Mouse (Mus musculus) spleen, adult 2 months (tissue): ENCODE results near the gene Nat8f1. TPM values are rescaled to one million over a fixed set of nuclear protein-coding genes. Genes with fewer than 3 reads are reported as not detected.
"Not testable (repeated sequence)": the region's sequence is repeated elsewhere in the genome, so short reads cannot be mapped to it uniquely, and the experiment has no call there.

Source experiments
- DNase-seq, 2 experiments: peaks; one replicate each; pipeline versions ENCODE4 v3.0.0 to v3.0.0-alpha.2; 2012 to 2021; ENCODE audit warnings: low spot score in 2 of 2, low read depth in 1 of 2
- H3K27ac ChIP-seq: fragments of 200-500 bp; 2 replicates; pipeline ENCODE4 v1.5.1; 2012; ENCODE audit warnings: low read length, inconsistent platforms; ENCODE audit not compliant: insufficient read depth
- H3K27me3 ChIP-seq: fragments of 200-500 bp; 2 replicates; pipeline ENCODE4 v1.6.1; 2012; ENCODE audit warnings: mild to moderate bottlenecking, moderate library complexity, low read length, inconsistent platforms; ENCODE audit not compliant: control insufficient read depth, insufficient read depth
- H3K36me3 ChIP-seq: fragments of 200-500 bp; 2 replicates; pipeline ENCODE4 v1.6.1; 2012; ENCODE audit warnings: mild to moderate bottlenecking, low read length, inconsistent platforms; ENCODE audit not compliant: control insufficient read depth, insufficient read depth
- H3K4me1 ChIP-seq: fragments of 200-500 bp; 2 replicates; pipeline ENCODE4 v1.6.1; 2011; ENCODE audit warnings: inconsistent platforms; ENCODE audit not compliant: control insufficient read depth, insufficient read depth, insufficient read length
- H3K4me3 ChIP-seq: fragments of 200-500 bp; 2 replicates; pipeline ENCODE4 v1.5.1; 2011; ENCODE audit warnings: mild to moderate bottlenecking, inconsistent platforms; ENCODE audit not compliant: insufficient read depth, insufficient read length; ENCODE audit errors: extremely low read depth
- CTCF ChIP-seq: fragments of 200-500 bp; IDR thresholded peaks from 2 replicates; pipeline ENCODE4 v1.5.1; 2011; ENCODE audit warnings: mild to moderate bottlenecking, inconsistent platforms; ENCODE audit not compliant: insufficient read depth, insufficient read length, insufficient replicate concordance; ENCODE audit errors: extremely low read depth
- POLR2A ChIP-seq: fragments of 200-500 bp; IDR thresholded peaks from 2 replicates; pipeline ENCODE4 v1.6.1; 2011; ENCODE audit warnings: low read depth, low read length, inconsistent platforms
- WGBS: fragments of 180-500 bp; shearing (Covaris S2); methylation state at CpG from one replicate; pipeline ENCODE4 v1.1.7; 2018; 5-methylcytosine and 5-hydroxymethylcytosine counted together
- polyA plus RNA-seq: library from polyadenylated mRNA; depleted of rRNA; stranded (reverse); fragments of >200 nt; gene quantifications from 2 replicates; pipeline ENCODE4 v1.2.3, GENCODE M21; 2012

The Nat8f1 gene
- polyA plus RNA-seq, 1 experiment = 8.6 TPM

DNA sequence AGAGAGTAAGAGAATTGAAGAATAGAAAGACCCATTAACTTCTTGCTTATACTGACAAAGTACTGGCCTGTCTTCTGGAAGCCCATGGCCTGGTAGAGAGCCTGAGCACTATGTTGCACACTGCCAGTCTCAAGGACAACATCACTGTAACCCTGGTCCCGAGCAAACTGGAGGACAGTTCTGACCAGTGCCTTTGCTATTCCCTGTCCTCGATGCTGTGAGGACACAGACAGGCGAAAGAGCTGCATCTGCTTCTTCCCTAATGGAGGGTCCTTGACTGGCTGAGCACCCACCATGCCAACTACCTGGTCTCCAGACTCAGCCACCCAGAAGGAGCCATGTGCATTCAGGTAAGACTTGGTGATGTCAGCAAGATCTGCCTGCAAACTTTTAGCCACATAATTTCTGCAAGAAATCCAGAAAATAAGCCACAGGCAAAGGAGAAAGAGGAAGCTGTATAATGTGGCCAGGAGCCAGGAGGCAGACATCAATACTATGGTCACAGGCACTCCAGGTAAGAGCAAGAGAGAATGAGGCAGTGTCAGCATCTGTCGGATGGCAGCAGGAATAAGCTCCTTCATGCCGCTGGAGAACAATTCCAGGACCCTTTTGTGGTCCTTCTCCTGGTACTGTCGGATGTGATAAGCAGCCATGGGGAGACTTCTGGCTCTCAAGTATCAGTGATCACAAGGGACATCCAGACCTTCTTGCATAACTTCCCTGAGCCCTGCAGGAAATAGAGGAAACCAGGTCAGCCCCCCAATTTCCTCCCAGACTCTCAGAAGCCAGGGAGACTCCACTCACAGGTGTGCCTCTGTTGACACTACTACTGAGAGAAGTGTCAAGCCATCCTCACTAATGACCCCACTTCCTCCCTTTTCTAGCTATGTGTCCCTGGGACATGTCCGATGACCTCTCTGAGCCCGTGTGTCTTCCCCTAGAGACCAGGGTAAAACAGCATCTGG lies 47.5 kb downstream of the Nat8f1 start:
- 44% methylated on average over 8 of the region's 8 CpGs for WGBS
- H3K4me1 ChIP-seq = no peaks in the 10 kb centered on the region
- H3K36me3 ChIP-seq = no peaks in the 10 kb centered on the region
- no peaks in the 10 kb centered on the region for H3K27me3 ChIP-seq
- no peak for DNase-seq
- TF ChIP-seq POLR2A (no peak), CTCF (no peak)
- H3K27ac ChIP-seq = no peak overlapping the region
- no peak overlapping the region for H3K4me3 ChIP-seq

DNA sequence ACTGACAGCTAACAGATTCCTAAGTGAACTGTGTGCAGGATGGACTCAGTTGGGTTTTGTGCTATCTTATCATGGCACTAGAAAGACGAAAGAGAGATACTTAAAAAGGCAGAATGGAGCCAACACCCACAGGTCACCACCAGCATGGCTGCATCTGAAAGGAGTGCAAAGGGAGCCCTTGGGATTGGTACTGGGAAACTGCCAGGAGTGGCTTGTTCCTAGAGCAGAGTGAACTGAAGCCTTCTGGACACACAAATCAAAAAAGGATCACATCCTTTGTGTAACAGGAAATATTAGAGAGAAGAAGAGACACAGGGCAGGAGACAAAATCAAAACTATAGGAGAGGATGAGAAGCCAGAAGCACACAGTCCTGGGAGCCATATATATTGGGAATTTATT lies 48.5 kb downstream of the Nat8f1 start:
- H3K4me1 ChIP-seq, DNase-seq, H3K27ac ChIP-seq, H3K4me3 ChIP-seq, H3K36me3 ChIP-seq, H3K27me3 ChIP-seq: not testable (repeated sequence)
- 71% methylated on average over 1 of the region's 1 CpGs for WGBS

DNA sequence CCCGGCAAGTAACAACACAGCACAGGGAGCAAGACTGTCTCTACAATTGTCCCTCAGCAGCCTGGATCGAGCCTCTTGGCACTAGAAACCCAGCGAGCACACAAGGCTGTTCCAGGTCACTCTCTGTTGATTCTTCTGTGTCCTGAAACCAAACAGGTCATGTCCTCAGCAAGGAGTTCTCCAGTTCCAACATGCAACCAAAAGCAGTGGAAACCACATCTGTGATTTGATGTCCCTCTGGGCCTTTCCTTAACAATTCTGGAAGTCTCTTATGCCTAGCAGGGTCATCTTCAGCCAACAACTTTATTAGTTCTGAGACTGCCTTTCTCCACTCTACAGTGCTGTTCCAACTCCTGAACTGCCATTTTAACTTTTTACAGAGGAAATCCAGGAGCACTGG lies 49.3 kb downstream of the Nat8f1 start:
- WGBS = 92% methylated on average over 3 of the region's 3 CpGs
- not testable (repeated sequence) for H3K4me3 ChIP-seq, DNase-seq, H3K36me3 ChIP-seq, H3K4me1 ChIP-seq, H3K27ac ChIP-seq, H3K27me3 ChIP-seq

DNA sequence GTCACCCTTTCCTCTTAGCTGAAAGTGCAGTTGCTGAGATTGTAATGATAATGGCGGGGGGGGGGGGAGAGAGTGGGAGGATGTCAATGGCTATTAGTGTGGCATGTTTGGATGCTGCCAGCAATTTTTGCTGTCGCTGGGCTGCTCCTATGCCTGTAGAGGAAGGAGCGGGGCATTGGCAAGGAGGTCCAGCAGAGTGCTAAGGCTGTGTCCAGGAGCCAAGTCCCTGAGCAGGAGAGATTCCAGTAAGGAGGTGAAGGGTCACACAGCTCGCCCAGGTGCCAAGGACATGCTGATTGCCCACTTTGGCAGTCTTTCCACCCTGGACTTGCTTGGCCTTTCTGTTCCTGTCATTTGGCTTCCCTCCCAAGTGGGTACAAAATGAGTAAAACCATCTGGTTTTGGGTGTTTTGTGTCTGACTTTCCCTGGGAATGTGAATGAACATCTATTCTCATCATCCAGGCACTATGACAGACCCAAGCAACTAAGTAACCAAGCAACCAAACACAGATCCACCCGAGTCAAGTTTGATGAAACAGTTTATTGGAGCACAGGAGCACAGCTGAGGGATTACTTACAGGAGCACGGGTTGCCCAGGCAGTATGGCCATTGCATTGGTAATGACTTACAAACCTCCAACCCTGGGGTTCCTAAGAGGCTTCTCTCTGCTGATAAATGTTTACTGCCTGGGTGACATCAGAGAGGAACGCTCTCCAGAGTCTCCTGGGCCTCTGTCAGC lies 50.4 kb downstream of the Nat8f1 start:
- not testable (repeated sequence) for H3K27ac ChIP-seq, DNase-seq, H3K36me3 ChIP-seq, H3K27me3 ChIP-seq, H3K4me1 ChIP-seq, H3K4me3 ChIP-seq
- WGBS = 76% methylated on average over 6 of the region's 7 CpGs

DNA sequence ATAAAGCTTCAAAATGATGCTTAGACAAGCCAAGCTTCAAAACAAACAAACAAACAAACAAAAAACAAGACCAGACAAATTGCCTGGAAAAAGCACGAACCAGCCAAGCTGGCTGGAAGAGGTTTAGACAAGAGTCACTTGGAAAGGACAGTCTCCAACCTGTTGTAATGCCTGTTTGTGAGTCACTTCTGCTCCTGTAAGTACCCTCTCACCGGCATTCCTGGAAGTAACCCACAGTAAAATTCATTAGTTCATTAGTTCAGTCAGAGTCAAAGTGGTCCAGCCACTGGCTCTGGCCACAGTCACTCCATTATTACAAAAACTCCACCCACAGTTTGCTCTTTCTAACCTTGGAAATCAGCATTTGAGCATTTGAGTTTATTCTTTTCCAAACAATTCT lies 51.6 kb downstream of the Nat8f1 start:
- Histone ChIP-seq H3K27me3 (no peaks in the 10 kb centered on the region), H3K4me3 (no peak overlapping the region), H3K36me3 (no peaks in the 10 kb centered on the region), H3K4me1 (no peaks in the 10 kb centered on the region), H3K27ac (no peak overlapping the region)
- 87% methylated on average over 2 of the region's 2 CpGs for WGBS
- TF ChIP-seq CTCF = no peak
- no peak for TF ChIP-seq POLR2A
- DNase-seq = no peak

DNA sequence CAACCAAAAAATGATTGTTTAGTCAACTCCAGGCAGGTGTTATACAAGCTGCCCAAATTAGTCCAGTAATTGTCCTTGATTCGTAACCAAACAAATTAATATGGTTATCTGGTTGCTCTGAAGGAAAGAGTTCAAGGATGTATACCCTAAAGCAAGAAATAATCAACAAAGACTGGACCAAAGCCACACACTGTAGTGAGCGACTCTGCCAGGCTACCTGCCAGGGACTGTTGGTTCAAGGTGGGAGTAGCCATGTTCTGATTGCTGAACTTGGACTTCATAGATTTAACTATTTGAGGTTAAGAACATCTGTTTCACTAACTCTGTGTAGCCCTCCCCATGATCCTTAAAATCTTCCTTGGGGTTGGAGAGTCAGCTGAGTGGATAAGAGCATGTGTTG lies 52.4 kb downstream of the Nat8f1 start:
- Histone ChIP-seq H3K27ac (no peak overlapping the region), H3K36me3 (no peaks in the 10 kb centered on the region), H3K4me3 (no peak overlapping the region), H3K4me1 (no peaks in the 10 kb centered on the region), H3K27me3 (no peaks in the 10 kb centered on the region)
- DNase-seq = no peak
- 81% methylated on average over 2 of the region's 2 CpGs for WGBS
- no peak for TF ChIP-seq POLR2A

DNA sequence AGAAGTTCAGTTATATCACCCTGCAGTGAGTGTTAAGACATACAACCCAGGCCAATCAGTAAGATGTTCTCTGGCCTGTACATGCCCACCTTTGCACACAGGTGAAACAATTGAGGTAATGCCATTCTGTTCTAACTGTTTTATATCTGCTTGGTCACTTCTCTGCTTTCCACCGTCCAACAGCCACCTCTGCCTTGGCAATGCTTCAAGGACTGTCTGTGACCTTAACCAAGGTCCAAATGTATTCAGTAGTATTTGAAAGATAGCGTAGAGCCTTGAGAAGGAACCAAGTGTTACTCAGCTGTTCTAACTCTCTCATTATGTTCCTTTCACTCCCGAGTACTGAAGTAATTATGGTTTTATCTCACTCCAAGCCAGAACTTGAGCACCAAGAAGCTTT lies 52.9 kb downstream of the Nat8f1 start:
- no peak overlapping the region for H3K27ac ChIP-seq
- no peak for TF ChIP-seq POLR2A
- TF ChIP-seq CTCF = no peak
- H3K4me1 ChIP-seq = no peaks in the 10 kb centered on the region
- no peaks in the 10 kb centered on the region for H3K27me3 ChIP-seq
- no peak for DNase-seq
- H3K4me3 ChIP-seq = no peak overlapping the region
- no peaks in the 10 kb centered on the region for H3K36me3 ChIP-seq
- WGBS = 86% methylated on average over 3 of the region's 3 CpGs
